Mouse (Mus musculus): ENCODE data around the gene Aspdh.

DNA sequence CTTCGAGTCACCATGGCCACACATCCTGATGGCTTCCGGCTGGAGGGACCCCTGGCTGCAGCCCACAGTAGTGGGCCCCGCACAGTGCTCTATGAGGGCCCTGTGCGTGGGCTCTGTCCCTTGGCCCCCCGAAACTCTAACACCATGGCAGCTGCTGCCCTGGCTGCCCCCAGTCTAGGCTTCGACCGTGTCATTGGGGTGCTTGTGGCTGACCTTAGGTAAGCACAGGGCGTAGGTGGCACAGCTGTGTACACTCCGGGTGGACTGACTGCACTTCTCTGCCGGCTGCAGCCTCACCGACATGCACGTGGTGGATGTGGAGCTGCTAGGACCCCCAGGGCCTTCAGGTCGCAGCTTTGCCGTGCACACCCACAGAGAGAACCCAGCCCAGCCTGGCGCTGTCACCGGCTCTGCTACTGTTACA, 1.7 kb downstream of the Aspdh start:
- TF ChIP-seq CTCF (IDR thresholded peaks at IDR 0.05; ENCODE audit: low read depth) (no peak), EP300 (optimal IDR thresholded peaks at IDR 0.05) (no peak)
